Mouse (Mus musculus): ENCODE data around the gene Hspa2.

- TF ChIP-seq CTCF (IDR thresholded peaks at IDR 0.05; ENCODE audit: low read depth) (no peak), EP300 (IDR thresholded peaks at IDR 0.05; ENCODE audit: low read depth) (no peak)
These were observed 15.2 kb upstream of the Hspa2 start for GRCm38 (mm10) chr12:76388794-76389193.
